Mouse (Mus musculus) A20 (cell line): ENCODE measurements around the gene Rer1.

ENCODE experiments used
- DNase-seq: peaks from one replicate; pipeline ENCODE4 v3.0.0-alpha.2; 2011; ENCODE audit warnings: low read depth, low spot score

Gene Rer1

DNA sequence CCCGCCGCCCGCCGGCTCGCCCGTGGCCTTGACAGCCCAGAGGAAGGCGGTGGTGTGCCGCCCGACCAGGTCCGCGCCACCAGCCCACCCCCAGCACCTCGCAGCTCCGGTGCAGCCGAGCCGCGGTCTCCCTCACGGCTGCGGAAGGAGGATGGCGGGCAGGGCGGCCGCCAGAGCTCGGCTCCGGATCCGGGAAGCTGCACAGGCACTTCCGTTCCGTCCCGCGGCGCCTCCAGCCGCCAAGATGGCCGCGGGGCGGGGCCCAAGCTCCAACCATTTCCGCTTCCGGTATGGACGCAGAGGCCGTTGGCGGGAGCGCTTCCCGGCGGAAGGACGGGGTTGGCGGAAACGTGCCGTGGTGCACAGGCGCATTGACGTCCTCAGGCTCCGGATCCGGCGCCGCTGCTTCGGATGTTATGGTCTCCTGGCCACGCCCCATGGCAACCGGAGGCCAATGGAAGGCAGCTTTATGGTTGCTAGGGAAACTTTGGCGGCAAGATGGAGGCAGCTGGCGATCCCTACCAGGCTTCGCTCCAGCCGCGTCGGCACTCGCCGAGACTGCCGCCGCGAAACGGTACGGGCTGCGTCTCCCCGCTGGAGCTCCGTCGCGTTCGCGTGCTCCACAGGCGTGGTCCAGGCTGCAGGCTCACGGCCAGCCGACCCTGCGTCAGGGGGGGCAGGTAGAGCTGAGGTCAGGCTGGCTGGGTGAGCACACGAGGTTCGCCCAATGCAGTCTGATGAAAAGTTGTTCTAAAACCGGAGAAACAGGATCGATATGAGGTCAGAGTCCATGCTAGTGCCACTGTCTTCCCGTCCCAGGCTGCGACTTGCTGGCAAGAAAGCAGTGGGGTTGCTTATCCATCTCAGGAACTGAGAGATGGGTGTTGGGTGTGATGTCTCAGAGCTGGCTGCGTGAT is at the start of gene Rer1, which contains the start of gene Morn1:
Rer1 (minus strand) TSS at position 275 of the 917 bp plus-strand sequence.
Morn1 (plus strand) TSS at position 470 of the 917 bp plus-strand sequence.
- DNase-seq = peak; percentile 100

- DNase-seq = no peak
These were observed 48.5 kb upstream of the Rer1 start for GRCm38 (mm10) chr4:155134686-155135172.

DNA sequence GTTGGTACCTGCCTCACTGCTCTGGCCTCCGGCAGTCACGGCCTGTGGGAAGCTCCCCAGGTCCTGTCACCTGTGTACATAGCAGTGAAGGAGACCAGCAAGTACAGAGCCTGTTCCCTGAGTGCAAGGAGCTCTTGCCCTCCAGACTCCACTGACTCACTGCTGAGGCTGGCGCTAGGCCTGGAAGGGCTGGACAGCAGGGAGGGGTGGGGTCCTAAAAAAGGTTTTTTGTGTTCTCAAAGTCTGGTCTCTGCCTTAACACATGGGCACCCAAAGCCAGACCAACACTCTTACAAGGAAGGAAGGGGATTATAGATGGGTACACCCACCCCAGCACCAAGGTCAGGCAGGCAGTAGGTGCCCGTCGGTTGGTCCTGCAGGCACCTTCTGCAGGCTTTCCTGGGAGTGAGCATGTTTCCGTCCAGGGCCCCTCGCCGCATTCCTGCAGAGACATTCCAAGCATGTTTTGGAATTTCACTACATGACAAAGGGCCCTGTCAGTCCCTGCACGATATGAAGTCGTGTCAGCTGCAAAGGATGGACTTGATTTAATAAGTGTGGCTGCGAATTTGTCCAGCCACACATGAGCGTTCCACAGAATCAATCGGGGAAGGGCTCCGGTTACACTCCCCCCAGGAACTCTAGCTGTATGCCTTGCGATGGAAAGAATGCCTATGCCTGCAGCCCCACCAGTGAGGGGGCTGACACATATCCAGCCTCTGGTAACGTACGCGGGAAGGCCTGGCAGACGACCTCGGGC is 47.7 kb upstream of the Rer1 start:
- no peak for DNase-seq

DNA sequence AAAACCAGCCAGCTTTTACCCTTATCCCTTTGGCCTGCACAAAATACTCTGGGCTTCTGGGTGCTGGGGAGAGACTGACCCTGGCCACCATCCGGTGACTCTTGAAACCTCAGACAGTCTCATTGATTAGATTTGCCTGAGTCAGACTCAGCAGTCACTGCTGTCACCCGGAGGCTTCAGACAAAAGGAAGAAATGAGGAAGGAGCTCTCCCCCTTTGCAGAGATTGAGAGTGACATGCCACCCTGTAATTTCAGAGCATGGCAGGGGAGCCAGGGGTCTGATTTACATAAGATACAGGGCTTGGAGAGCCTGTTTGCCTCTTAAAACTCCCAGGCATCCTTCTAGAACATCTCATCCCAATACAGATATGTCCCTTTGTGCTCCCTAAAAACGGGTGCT is 47.0 kb upstream of the Rer1 start:
- DNase-seq = no peak

DNA sequence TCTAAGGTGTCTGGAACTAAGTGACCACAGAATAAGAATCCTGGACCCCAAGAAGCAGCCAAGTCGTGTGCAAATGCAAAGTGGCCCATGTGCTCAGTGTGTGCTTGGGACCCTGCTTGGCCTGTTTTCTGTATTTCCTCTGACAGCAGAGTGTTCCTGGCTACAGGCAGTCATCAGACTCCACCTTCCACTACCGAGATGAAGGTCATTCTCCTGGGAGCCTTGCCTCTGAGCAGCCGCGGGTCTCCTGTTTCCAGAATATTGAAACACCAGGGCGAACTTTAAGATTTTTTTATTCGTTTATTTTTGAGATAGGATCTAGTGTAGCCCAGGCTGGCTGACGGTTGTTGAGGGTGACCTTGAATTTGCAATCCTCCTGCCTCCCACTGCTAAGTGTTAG is 44.4 kb upstream of the Rer1 start:
- DNase-seq = no peak

- DNase-seq = no peak
These were observed 43.8 kb upstream of the Rer1 start for GRCm38 (mm10) chr4:155129996-155130395.

- DNase-seq = peak; percentile 38
These were observed 43.1 kb upstream of the Rer1 start for GRCm38 (mm10) chr4:155129132-155129917.

- no peak for DNase-seq
These were observed 42.2 kb upstream of the Rer1 start for GRCm38 (mm10) chr4:155128411-155128810.

- DNase-seq = no peak
These were observed 40.6 kb upstream of the Rer1 start for GRCm38 (mm10) chr4:155126602-155127372.

DNA sequence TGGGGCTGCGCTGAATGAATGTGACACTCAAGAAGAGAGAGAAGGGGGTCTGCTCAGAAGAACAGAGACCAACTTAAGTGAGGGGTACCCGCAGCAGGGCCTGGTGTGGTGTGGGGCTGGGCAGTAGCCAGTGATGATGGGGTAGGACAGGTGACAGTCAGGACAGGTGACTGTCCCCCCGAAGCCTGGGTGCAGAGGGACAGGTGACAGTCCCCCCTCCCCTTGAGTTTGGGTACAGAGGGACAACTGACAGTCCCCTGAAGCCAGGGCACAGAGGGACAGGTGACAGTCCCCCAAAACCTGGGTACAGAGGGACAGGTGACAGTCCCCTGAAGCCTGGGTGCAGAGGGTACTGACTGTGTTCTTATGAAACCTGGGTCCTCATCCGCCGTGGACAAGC is 40.0 kb upstream of the Rer1 start:
- no peak for DNase-seq

DNA sequence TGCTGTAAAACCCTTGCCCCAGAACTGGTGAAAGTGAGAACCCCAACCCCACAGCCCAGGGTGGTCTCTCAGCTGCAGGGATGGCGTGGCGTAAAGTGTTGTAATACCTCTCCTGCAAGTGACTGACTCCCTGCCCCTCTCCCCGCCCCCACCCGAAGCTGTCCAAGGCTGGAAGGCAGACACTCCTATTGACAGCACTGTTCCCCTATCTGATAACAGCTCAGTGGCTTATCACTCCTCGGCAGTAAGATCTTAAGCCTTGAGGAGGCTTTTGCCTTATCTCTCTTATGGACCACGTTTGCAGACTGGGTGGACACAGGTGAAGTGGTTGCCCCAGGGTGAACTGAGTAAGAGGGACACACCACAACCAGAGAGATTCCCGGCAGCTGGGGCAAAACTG is 39.1 kb upstream of the Rer1 start:
- DNase-seq = no peak

- no peak for DNase-seq
These were observed 37.8 kb upstream of the Rer1 start for GRCm38 (mm10) chr4:155123868-155124534.

GRCm38 (mm10) chr4:155122444-155123040 is 36.4 kb upstream of the Rer1 start:
- DNase-seq = no peak

GRCm38 (mm10) chr4:155121915-155122443 is 35.8 kb upstream of the Rer1 start:
- DNase-seq = no peak

DNA sequence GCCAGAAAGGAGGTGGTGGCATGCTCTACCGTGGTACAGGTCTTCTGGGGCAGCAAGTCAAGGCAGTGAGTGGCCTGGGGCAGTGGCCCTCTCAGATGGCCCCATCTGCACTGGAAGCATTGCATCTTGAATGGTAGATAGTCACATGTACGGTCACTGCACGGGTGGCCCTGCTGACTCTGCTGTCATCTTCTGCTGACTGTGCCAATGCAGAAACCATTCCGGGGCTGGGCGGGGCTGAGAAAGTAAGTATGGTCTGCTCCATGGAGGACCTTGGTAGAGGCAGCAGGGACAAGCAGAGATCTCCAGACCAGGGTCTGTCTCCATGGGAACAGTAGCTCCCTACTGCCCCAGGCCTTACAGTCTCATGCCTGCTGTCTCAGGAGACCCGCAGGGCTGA is 35.0 kb upstream of the Rer1 start:
- no peak for DNase-seq

DNA sequence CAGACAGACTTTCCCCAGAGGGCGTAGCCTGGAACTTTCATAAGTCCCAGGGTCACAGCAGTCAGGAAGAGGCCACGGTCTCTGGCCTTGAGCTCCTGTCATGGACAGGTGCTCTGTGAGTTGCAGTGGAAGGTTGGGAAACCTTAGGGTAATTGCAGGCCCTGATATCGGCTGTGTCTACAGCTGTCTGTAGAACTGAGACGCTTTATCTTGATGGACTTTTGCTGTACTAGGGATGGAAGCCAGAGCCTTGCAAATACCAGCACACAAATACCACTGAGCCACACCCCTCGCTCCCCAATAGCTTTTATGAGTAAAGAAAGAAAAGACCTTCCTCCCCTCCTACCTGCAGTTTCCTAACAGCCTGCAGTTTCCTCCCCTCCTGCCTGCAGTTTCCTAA is 34.4 kb upstream of the Rer1 start:
- DNase-seq = no peak

- no peak for DNase-seq
These were observed 33.9 kb upstream of the Rer1 start for GRCm38 (mm10) chr4:155120038-155120437.

DNA sequence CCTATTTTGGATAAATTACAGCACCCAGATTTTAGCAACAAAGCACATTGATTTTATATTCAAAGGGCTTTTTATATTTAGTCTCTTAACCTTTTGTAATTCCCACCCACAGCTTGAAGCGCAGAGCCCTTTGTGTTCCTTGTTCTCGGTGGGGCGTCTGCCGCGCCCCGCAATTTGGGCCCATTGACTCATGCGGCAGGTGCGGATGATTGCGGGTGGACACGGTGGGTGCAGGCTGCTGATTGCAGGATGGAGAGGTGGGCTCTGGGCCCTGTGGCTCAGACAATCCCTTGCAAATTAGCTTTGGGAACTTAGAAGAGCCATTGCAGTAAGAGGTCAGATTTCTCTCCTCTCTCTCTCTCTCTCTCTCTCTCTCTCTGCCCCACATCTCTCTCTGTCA is 32.1 kb upstream of the Rer1 start:
- DNase-seq = no peak

GRCm38 (mm10) chr4:155117396-155117978 is 31.3 kb upstream of the Rer1 start:
- no peak for DNase-seq
